Mouse (Mus musculus) cerebellum, adult 2 months (tissue): ENCODE data around the gene Eef1g. TPM values are rescaled to one million over a fixed set of nuclear protein-coding genes. Genes with fewer than 3 reads are reported as not detected.
"Not testable (repeated sequence)": the region's sequence is repeated elsewhere in the genome, so short reads cannot be mapped to it uniquely, and the experiment has no call there.

ENCODE experiments used
- DNase-seq, 2 experiments: peaks; one replicate each; pipeline ENCODE4 v3.0.0; 2021
- H3K27ac ChIP-seq: fragments of 200-500 bp; 2 replicates; pipeline ENCODE4 v1.5.1; 2012; ENCODE audit warnings: low read length, control low read depth, inconsistent platforms; ENCODE audit not compliant: insufficient read depth
- H3K27me3 ChIP-seq: fragments of 200-500 bp; 2 replicates; pipeline ENCODE4 v1.6.1; 2012; ENCODE audit warnings: inconsistent platforms, mild to moderate bottlenecking, low read length, moderate library complexity; ENCODE audit not compliant: control insufficient read depth, insufficient read depth
- H3K4me1 ChIP-seq: fragments of 200-500 bp; 2 replicates; pipeline ENCODE4 v1.6.1; 2011; ENCODE audit warnings: low read length; ENCODE audit not compliant: control insufficient read depth, insufficient read depth
- H3K4me3 ChIP-seq: fragments of 200-500 bp; replicated peaks from 2 replicates; pipeline ENCODE3; 2011; ENCODE audit warnings: mild to moderate bottlenecking, low read depth, low read length, control low read depth; ENCODE audit not compliant: insufficient read depth
- CTCF ChIP-seq: fragments of 200-500 bp; IDR thresholded peaks from 2 replicates; pipeline ENCODE4 v1.5.1; 2011; ENCODE audit warnings: low read depth, mild to moderate bottlenecking, control low read depth, low read length, moderate library complexity, borderline replicate concordance; ENCODE audit not compliant: insufficient read depth
- POLR2A ChIP-seq: fragments of 200-500 bp; IDR thresholded peaks from 2 replicates; pipeline ENCODE4 v1.6.1; 2011; ENCODE audit warnings: low read length, control low read depth, borderline replicate concordance; ENCODE audit not compliant: insufficient read depth
- WGBS: fragments of 180-500 bp; shearing (Covaris S2); methylation state at CpG from one replicate; pipeline ENCODE4 v1.1.7; 2018; 5-methylcytosine and 5-hydroxymethylcytosine counted together
- polyA plus RNA-seq: library from polyadenylated mRNA; depleted of rRNA; stranded (reverse); fragments of >200 nt; gene quantifications from 2 replicates; pipeline ENCODE4 v1.2.3, GENCODE M21; 2012

Gene Eef1g
- polyA plus RNA-seq, 1 experiment = 281 TPM

GRCm38 (mm10) chr19:8994813-8995607 lies 28.2 kb downstream of the Eef1g start:
- Histone ChIP-seq H3K27me3 (no peaks in the 10 kb centered on the region), H3K4me1 (no peaks in the 10 kb centered on the region), H3K4me3 (no peak overlapping the region), H3K27ac (no peak overlapping the region)
- TF ChIP-seq CTCF (no peak), POLR2A (no peak)
- no peak for DNase-seq
- WGBS = 85% methylated on average over 10 of the region's 10 CpGs

GRCm38 (mm10) chr19:8996601-8997000 lies 29.8 kb downstream of the Eef1g start:
- Histone ChIP-seq H3K27me3 (no peaks in the 10 kb centered on the region), H3K4me3 (no peak overlapping the region), H3K27ac (no peak overlapping the region), H3K4me1 (no peaks in the 10 kb centered on the region)
- TF ChIP-seq POLR2A (no peak), CTCF (no peak)
- WGBS = 94% methylated on average over 6 of the region's 6 CpGs
- DNase-seq = no peak

- no peaks in the 10 kb centered on the region for H3K4me1 ChIP-seq
- TF ChIP-seq CTCF (no peak), POLR2A (no peak)
- no peaks in the 10 kb centered on the region for H3K27me3 ChIP-seq
- H3K27ac ChIP-seq = no peak overlapping the region
- no peak for DNase-seq
- WGBS = 26% methylated on average over 4 of the region's 4 CpGs
- H3K4me3 ChIP-seq = no peak overlapping the region
Measured at GRCm38 (mm10) chr19:8997546-8997945, 30.7 kb downstream of the Eef1g start.

GRCm38 (mm10) chr19:8998546-8998945 lies 31.7 kb downstream of the Eef1g start:
- Histone ChIP-seq H3K27ac (no peak overlapping the region), H3K4me1 (no peaks in the 10 kb centered on the region), H3K4me3 (no peak overlapping the region), H3K27me3 (no peaks in the 10 kb centered on the region)
- TF ChIP-seq POLR2A (no peak), CTCF (no peak)
- no peak for DNase-seq
- 83% methylated on average over 6 of the region's 6 CpGs for WGBS

GRCm38 (mm10) chr19:8999223-8999622 lies 32.4 kb downstream of the Eef1g start:
- H3K27me3 ChIP-seq = no peaks in the 10 kb centered on the region
- H3K4me1 ChIP-seq = no peaks in the 10 kb centered on the region
- H3K27ac ChIP-seq = no peak overlapping the region
- TF ChIP-seq CTCF (no peak), POLR2A (no peak)
- WGBS = 87% methylated on average over 4 of the region's 4 CpGs
- H3K4me3 ChIP-seq = no peak overlapping the region
- DNase-seq = no peak

- H3K27ac ChIP-seq, DNase-seq, H3K27me3 ChIP-seq, H3K4me1 ChIP-seq, H3K4me3 ChIP-seq: not testable (repeated sequence)
- WGBS = 93% methylated on average over 2 of the region's 2 CpGs
Measured at GRCm38 (mm10) chr19:9006915-9007314, 40.1 kb downstream of the Eef1g start.

GRCm38 (mm10) chr19:9019298-9019697 lies 52.5 kb downstream of the Eef1g start:
- H3K27ac ChIP-seq = no peak overlapping the region
- H3K4me1 ChIP-seq = no peaks in the 10 kb centered on the region
- WGBS = 88% methylated on average over 3 of the region's 3 CpGs
- no peak for DNase-seq
- no peaks in the 10 kb centered on the region for H3K27me3 ChIP-seq
- H3K4me3 ChIP-seq = no peak overlapping the region
- TF ChIP-seq POLR2A (no peak), CTCF (no peak)

GRCm38 (mm10) chr19:9023021-9023778 lies 56.4 kb downstream of the Eef1g start:
- no peaks in the 10 kb centered on the region for H3K27me3 ChIP-seq
- peak in 1 of 2 experiments; percentile 9 for DNase-seq
- no peak overlapping the region for H3K4me3 ChIP-seq
- 46% methylated on average over 11 of the region's 11 CpGs for WGBS
- peaks cover 5% of the 10 kb centered on the region for H3K4me1 ChIP-seq
- H3K27ac ChIP-seq = no peak overlapping the region
- TF ChIP-seq CTCF (no peak), POLR2A (no peak)
